Comparison of ENCODE assay signal across 25 mouse cellular contexts in genomic region chr6:34747846-34748245, GRCm38 (mm10).
"Had no signal": no experiment of that assay in that cellular context is flagged by ENCODE, and none has a peak within 500 bp of the region (broad histone marks: within the 10 kb centered on the region; RNA-seq: fewer than 3 reads in every experiment).

No protein-coding gene starts in this region.

- ATAC-seq: hindbrain, postnatal 0 days; intestine, embryonic 16.5 days; liver, embryonic 12.5 days had no signal

- H3K4me2 ChIP-seq: heart, embryonic 11.5 days; heart, embryonic 13.5 days; heart, embryonic 15.5 days; hindbrain, embryonic 13.5 days; hindbrain, embryonic 15.5 days; kidney, embryonic 15.5 days; limb, embryonic 13.5 days; limb, embryonic 15.5 days; liver, embryonic 12.5 days had no signal

- H3K4me3 ChIP-seq: heart, adult 2 months; heart, embryonic 13.5 days; heart, embryonic 15.5 days; hindbrain, embryonic 13.5 days; hindbrain, embryonic 15.5 days; kidney, embryonic 15.5 days; limb, embryonic 13.5 days; limb, embryonic 15.5 days; liver, embryonic 12.5 days had no signal

- H3K27me3 ChIP-seq: heart, embryonic 13.5 days; heart, embryonic 15.5 days; hindbrain, embryonic 13.5 days; hindbrain, embryonic 15.5 days; kidney, embryonic 15.5 days; limb, embryonic 13.5 days; limb, embryonic 15.5 days; liver, embryonic 12.5 days had no signal

- H3K9ac ChIP-seq: heart, embryonic 13.5 days; heart, embryonic 15.5 days; hindbrain, embryonic 13.5 days; hindbrain, embryonic 15.5 days; kidney, embryonic 15.5 days; limb, embryonic 13.5 days; limb, embryonic 15.5 days; liver, embryonic 12.5 days had no signal

- DNase-seq: gastrocnemius, postnatal 14 days; gastrocnemius, postnatal 36 days; heart, adult 2 months; heart, postnatal 14 days; heart, postnatal 36 days; kidney, adult 11 months; kidney, adult 2 months; kidney, adult 9 months; kidney, postnatal 14 days; kidney, postnatal 36 days; layer of hippocampus, adult 9-11 months; layer of hippocampus, postnatal 36 days; left cerebral cortex, postnatal 4 days had no signal

- H3K4me1 ChIP-seq: hindbrain, embryonic 13.5 days; hindbrain, embryonic 15.5 days had no signal

- H3K9me3 ChIP-seq: heart, embryonic 13.5 days; heart, embryonic 15.5 days; hindbrain, embryonic 13.5 days; hindbrain, embryonic 15.5 days; kidney, embryonic 15.5 days; limb, embryonic 13.5 days; limb, embryonic 15.5 days; liver, embryonic 12.5 days had no signal

- H3K27ac ChIP-seq: heart, adult 2 months; heart, embryonic 13.5 days; heart, embryonic 15.5 days; hindbrain, embryonic 13.5 days; hindbrain, embryonic 15.5 days; hindbrain, postnatal 0 days; kidney, embryonic 15.5 days; kidney, postnatal 0 days; limb, embryonic 15.5 days; liver, embryonic 12.5 days had no signal
